Mouse (Mus musculus) midbrain, embryonic 15.5 days (tissue): ENCODE results near the gene Cdk7. TPM values are rescaled to one million over a fixed set of nuclear protein-coding genes. Genes with fewer than 3 reads are reported as not detected.
"Not testable (repeated sequence)": the region's sequence is repeated elsewhere in the genome, so short reads cannot be mapped to it uniquely, and the experiment has no call there.

Experiments used
- ATAC-seq: fragments of 200-750 bp; cut with Nextera tagmentation; replicated peaks from 2 replicates; pipeline ENCODE4 v1.8.0; 2017; ENCODE audit warnings: moderate TSS enrichment
- H3K27ac ChIP-seq: fragments of 300-500 bp; sonication (generic); 2 replicates; pipeline ENCODE4 v1.5.1; 2015; ENCODE audit warnings: mild to moderate bottlenecking, inconsistent platforms
- H3K27me3 ChIP-seq: fragments of 300-500 bp; sonication (generic); replicated peaks from 2 replicates; pipeline ENCODE4 v1.6.1; 2015; ENCODE audit warnings: inconsistent platforms
- H3K36me3 ChIP-seq: fragments of 300-500 bp; sonication (generic); replicated peaks from 2 replicates; pipeline ENCODE4 v1.6.1; 2015; ENCODE audit warnings: inconsistent platforms
- H3K4me1 ChIP-seq: fragments of 300-500 bp; sonication (generic); 2 replicates; pipeline ENCODE4 v1.6.1; 2015; ENCODE audit warnings: inconsistent platforms
- H3K4me2 ChIP-seq: fragments of 300-500 bp; sonication (generic); 2 replicates; pipeline ENCODE4 v1.6.1; 2015; ENCODE audit warnings: inconsistent platforms, mild to moderate bottlenecking, moderate library complexity
- H3K4me3 ChIP-seq: fragments of 300-500 bp; sonication (generic); 2 replicates; pipeline ENCODE4 v1.5.1; 2015; ENCODE audit warnings: mild to moderate bottlenecking, inconsistent platforms
- H3K9ac ChIP-seq: fragments of 300-500 bp; sonication (generic); 2 replicates; pipeline ENCODE4 v1.6.1; 2015; ENCODE audit warnings: mild to moderate bottlenecking, inconsistent platforms
- H3K9me3 ChIP-seq: fragments of 300-500 bp; sonication (generic); 2 replicates; pipeline ENCODE4 v1.6.1; 2016; ENCODE audit warnings: inconsistent platforms
- WGBS: fragments of 180-500 bp; shearing (Covaris S2); methylation state at CpG from one replicate; pipeline ENCODE4 v1.1.7; 2015; ENCODE audit warnings: mixed read lengths; 5-methylcytosine and 5-hydroxymethylcytosine counted together
- polyA plus RNA-seq: library from polyadenylated mRNA; unstranded; fragments of >200 nt; fragmentation: Nextera tagmentation; extraction: Ambion mirVana; gene quantifications from 2 replicates; pipeline ENCODE4 v1.2.1, GENCODE M21; 2015

Cdk7 gene
- polyA plus RNA-seq, 1 experiment from 2014 or later: 42.7 TPM

DNA sequence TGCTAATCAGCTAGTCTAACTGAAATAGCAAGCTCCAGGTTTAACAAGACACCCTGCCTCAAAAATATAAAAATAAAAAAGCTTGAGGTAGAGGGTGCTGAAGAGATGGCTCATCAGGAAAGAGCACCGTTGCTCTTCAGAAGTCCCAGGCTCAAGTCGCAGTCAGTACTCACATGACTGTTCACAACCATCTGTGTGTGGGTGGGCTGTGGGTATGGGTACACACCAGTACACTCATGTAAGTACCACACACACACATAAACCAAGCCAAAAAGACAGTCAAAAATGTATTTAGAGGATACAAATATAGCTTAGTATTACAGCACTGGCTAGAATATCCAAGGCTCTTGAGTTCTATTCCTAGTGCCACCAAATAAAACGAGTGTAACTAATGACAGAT, 15.4 kb upstream of the Cdk7 start:
- Histone ChIP-seq H3K9me3 (no peaks in the 10 kb centered on the region), H3K9ac (no peak overlapping the region), H3K4me2 (no peak overlapping the region), H3K4me1 (peaks cover 12% of the 10 kb centered on the region), H3K27ac (no peak overlapping the region), H3K27me3 (no peaks in the 10 kb centered on the region), H3K4me3 (no peak overlapping the region), H3K36me3 (no peaks in the 10 kb centered on the region)
- 94% methylated on average over 3 of the region's 3 CpGs for WGBS
- no peak for ATAC-seq

DNA sequence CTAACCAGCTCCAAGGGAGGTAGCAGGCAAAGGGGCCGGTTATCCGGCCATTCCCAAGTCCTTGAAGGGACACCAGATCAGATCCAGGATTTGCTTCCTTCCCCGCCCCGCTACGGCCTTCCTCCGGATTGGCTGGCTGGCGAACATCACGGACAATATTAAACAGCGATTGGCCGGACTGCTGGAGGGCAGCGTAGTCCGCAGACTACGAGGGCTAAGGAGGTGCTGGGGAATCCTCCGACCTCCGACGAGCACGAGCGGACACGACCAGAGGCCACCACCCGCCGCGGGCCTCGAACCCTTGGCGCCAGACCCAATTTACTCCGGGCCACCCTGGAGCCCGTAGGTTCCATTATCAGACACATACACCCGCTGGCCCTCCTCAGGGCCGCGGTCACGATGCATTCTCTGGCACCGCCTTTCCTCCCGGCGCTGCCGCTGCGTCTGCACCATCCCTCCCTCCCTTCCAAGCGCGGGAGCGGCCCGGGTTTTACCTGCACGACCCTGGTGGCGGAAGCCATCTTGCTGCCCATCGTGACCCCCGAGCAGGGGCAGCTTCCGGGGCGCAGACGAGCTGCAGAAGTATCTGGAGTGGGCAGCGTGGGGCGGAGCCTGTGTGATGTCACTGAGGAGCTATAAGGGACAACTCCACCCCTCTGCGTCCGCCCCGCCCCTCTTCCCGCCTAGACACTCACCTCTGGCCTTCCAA, 13.5 kb upstream of the Cdk7 start, which contains the start of gene Mrps36:
Gene Mrps36 (minus strand): TSS at position 624 of the 709 bp plus-strand sequence.
- Histone ChIP-seq H3K4me1 (peaks cover 12% of the 10 kb centered on the region), H3K4me2 (peak within 1 kb of the TSS; percentile 59), H3K9ac (peak within 1 kb of the TSS; percentile 85), H3K4me3 (peak within 1 kb of the TSS; percentile 69), H3K9me3 (no peaks in the 10 kb centered on the region), H3K27ac (peak within 1 kb of the TSS; percentile 96), H3K36me3 (no peaks in the 10 kb centered on the region), H3K27me3 (no peaks in the 10 kb centered on the region)
- under 1% methylated on average over 52 of the region's 52 CpGs for WGBS
- ATAC-seq: peak; percentile 98

DNA sequence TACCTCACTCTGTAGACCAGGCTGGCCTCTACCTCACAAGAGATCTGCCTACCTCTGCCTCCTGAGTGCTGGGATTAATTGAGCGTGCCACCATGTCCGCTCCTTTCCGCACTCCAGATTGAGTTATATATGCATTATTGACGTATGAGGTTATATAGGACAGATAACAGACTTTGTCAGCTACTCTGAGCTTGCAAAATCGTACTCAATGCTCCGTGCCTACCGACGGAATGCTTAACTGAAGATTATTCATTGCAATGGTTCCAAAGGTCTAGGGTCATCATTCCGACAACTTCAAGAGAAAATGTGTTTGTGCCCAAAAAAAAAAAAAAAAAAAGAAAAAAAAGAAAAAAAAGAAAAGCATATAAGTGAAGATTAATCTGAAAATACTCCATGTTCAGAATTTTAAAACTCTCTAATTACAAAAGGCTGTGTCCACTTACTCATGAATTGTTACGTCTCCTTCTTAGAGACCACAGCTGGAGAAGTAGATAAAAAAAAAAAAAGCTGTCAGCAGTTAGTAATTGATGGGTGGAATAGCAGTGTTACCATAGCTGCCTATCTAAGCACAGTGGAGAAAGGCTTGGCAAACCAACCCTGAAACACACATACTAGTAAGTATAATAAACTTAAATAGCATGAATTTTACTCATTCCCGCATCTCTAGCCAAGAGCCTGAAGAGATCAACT, 12.8 kb upstream of the Cdk7 start:
- H3K27me3 ChIP-seq: no peaks in the 10 kb centered on the region
- 67% methylated on average over 11 of the region's 11 CpGs for WGBS
- peak overlapping the region; percentile 85 for H3K9ac ChIP-seq
- ATAC-seq: peak; percentile 70
- H3K36me3 ChIP-seq: no peaks in the 10 kb centered on the region
- H3K4me3 ChIP-seq: peak overlapping the region; percentile 69
- no peaks in the 10 kb centered on the region for H3K9me3 ChIP-seq
- peak overlapping the region; percentile 59 for H3K4me2 ChIP-seq
- peaks cover 12% of the 10 kb centered on the region for H3K4me1 ChIP-seq
- H3K27ac ChIP-seq: peak overlapping the region; percentile 96

DNA sequence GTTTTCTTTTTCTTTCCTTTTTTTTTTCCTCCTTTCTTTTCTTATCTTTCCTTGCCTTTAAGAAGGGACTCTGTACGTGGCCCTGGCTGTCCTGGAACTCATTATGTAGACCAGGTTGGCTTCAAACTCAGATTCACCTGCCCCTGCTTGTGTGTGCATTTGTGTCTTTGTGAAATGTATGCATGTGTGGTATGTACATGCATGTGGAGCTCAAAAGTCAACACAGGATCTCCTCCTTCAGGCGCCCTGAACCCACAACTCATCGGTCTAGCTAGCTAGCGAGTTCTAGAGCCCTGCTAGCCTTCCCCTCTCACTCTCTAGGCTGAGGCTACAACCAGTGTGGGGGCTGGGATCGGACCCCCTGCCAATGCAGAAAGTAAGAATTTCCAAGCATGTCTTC, 12.1 kb upstream of the Cdk7 start:
- Histone ChIP-seq H3K27me3 (no peaks in the 10 kb centered on the region), H3K9ac (no peak overlapping the region), H3K9me3 (no peaks in the 10 kb centered on the region), H3K36me3 (no peaks in the 10 kb centered on the region), H3K4me2 (peak overlapping the region; percentile 59; the same call in 1 of the 2 replicates), H3K4me1 (peaks cover 12% of the 10 kb centered on the region), H3K4me3 (no peak overlapping the region), H3K27ac (no peak overlapping the region)
- ATAC-seq: no peak
- 89% methylated on average over 5 of the region's 5 CpGs for WGBS

DNA sequence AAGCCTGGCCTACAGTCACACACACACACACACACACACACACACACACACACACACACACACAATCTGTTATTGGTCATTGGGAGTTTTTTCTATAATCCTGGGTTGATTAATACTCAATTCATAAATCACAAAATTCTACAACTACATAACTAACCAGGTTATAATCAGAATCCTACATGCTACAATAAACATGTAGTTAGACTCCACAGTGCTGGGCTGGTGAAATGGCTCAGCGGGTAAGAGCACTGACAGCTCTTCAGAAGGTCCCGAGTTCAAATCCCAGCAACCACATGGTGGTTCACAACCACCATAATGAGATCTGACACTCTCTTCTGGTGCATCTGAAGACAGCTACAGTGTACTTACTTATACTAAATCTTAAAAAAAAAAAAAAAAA, 2.0 kb upstream of the Cdk7 start:
- Histone ChIP-seq H3K36me3 (peaks cover 7% of the 10 kb centered on the region), H3K4me3 (no peak overlapping the region), H3K9me3 (no peaks in the 10 kb centered on the region), H3K9ac (no peak overlapping the region), H3K4me1 (peaks cover 15% of the 10 kb centered on the region), H3K27me3 (no peaks in the 10 kb centered on the region), H3K4me2 (no peak overlapping the region), H3K27ac (no peak overlapping the region)
- WGBS: 96% methylated on average over 2 of the region's 2 CpGs
- no peak for ATAC-seq

DNA sequence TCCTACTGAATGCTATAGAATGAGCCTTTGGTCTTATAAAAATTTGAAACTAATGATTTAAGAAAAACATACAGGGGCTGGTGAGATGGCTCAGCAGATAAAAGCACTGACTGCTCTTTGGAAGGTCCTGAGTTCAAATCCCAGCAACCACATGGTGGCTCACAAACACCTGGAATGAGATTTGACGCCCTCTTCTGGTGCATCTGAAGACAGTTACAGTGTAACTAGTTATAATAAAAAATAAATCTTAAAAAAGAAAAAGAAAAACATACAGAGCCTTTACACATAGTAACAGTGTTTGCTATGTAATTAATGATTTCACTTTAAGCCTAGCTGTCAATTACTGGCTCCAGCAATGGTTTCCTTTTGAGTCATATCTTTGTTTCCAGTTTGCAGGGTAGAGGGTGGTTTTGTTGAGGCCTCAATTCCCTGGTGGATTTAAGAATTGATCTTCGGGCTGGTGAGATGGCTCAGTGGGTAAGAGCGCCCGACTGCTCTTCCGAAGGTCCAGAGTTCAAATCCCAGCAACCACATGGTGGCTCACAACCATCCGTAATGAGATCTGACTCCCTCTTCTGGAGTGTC, 815 bp upstream of the Cdk7 start:
- H3K9ac ChIP-seq, ATAC-seq, H3K36me3 ChIP-seq, H3K9me3 ChIP-seq, H3K27me3 ChIP-seq: not testable (repeated sequence)
- peak overlapping the region; percentile 75 for H3K4me2 ChIP-seq
- H3K27ac ChIP-seq: peak overlapping the region; percentile 79; the same call in 1 of the 2 replicates
- peak overlapping the region; percentile 56; the same call in 1 of the 2 replicates for H3K4me3 ChIP-seq
- WGBS: 89% methylated on average over 6 of the region's 6 CpGs
- peaks cover 15% of the 10 kb centered on the region for H3K4me1 ChIP-seq

DNA sequence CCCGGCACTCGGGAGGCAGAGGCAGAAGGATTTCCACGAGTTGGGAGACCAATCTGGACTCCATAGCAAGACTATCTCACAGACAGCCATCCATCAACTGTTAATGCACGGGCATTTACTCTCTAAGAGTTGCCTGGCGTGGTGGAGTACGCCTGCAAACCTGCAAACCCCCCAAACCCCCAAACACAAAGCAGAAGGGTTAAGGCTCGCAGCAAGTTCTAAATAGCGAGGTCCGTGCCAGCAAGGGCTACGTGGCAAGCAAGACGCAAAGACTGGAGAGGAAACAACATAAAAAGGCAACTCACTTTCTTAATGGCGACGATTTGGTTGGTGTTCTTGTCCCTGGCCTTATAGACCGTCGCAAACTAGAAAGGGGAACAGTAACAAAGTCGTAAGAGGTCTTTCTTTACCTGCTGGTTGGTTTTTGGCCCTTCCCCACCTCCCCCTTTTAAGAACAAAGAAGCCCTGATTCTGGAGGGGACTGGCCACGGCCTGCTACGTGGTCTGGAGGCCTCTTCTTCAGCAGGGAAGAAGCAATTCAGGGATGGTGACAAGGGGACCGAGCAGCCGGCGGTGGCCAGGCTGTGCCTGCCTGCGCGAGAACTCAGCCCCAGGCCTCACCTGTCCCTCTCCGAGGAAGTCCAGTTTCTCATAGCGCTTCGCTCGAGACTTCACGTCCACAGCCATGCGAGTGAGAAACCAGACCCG, 432 bp downstream of the Cdk7 start:
- no peaks in the 10 kb centered on the region for H3K27me3 ChIP-seq
- peaks cover 17% of the 10 kb centered on the region for H3K4me1 ChIP-seq
- peak overlapping the region; percentile 75 for H3K4me2 ChIP-seq
- H3K9ac ChIP-seq: peak overlapping the region; percentile 71
- H3K36me3 ChIP-seq: peaks cover 5% of the 10 kb centered on the region; the same call in 1 of the 2 replicates
- H3K4me3 ChIP-seq: peak overlapping the region; percentile 56
- ATAC-seq: peak; percentile 92
- H3K9me3 ChIP-seq: no peaks in the 10 kb centered on the region
- peak overlapping the region; percentile 79 for H3K27ac ChIP-seq
- under 1% methylated on average over 30 of the region's 30 CpGs for WGBS

DNA sequence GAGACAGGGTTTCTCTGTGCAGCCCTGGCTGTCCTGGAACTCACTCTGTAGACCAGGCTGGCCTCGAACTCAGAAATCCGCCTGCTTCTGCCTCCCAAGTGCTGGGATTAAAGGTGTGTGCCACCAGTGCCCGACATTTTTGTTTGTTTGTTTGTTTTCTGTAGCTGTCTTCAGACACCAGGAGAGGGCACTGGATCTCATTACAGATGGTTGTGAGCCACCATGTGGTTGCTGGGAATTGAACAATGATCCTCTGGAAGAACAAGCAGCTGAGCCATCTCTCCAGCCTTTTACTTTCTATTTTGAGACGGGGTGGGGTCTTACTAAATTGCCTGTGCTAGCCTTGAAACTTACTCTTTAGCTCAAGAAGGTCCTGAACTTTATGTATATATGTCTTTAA, 2.2 kb downstream of the Cdk7 start:
- H3K36me3 ChIP-seq, H3K9me3 ChIP-seq, H3K27me3 ChIP-seq, H3K4me2 ChIP-seq, ATAC-seq, H3K27ac ChIP-seq, H3K4me3 ChIP-seq, H3K9ac ChIP-seq: not testable (repeated sequence)
- WGBS: 98% methylated on average over 4 of the region's 4 CpGs
- H3K4me1 ChIP-seq: peaks cover 25% of the 10 kb centered on the region

DNA sequence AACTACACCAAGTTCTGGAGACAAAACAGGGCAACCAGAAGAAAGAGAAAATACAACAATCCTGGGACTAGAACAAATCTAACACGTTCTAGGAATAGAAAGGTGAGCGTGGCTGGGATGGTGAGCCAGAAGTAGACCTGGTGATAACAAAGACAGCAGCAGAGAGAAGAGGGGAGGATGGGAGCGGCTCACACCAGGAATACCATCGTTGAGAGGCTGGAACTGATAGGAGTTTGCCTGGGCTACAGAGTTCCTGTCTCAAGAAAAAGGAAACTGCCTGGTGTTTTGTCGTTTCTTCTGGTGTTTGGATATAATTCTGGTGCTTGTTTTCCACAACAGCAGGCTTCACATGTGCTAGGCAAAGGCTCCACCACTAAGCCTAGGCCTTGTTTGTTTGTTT, 2.7 kb downstream of the Cdk7 start:
- WGBS: 95% methylated on average over 5 of the region's 5 CpGs

DNA sequence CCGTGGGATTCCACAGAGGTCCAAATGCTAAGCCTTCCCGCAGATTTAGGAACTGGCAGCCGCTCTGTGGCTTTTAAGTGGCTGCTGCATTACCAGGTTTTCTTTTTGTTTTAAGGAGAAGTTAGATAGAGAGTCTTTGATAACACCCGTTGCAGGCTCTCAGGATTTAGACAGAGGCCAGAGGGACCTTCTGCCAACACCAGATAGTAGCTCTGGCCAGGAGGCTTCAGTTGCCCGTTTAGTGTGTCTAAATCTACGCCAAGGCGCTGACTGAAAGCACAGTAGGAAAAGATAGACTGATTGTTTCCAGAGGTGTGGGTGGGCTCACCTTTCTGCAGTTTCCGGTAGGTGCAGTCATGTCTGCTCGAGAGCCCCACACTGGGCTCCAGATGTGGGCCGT, 5.5 kb downstream of the Cdk7 start:
- Histone ChIP-seq H3K27me3 (no peaks in the 10 kb centered on the region), H3K4me2 (no peak overlapping the region), H3K9ac (no peak overlapping the region), H3K9me3 (no peaks in the 10 kb centered on the region), H3K27ac (no peak overlapping the region), H3K4me1 (peaks cover 25% of the 10 kb centered on the region), H3K36me3 (peaks cover 2% of the 10 kb centered on the region; the same call in 1 of the 2 replicates), H3K4me3 (no peak overlapping the region)
- WGBS: 86% methylated on average over 10 of the region's 10 CpGs
- no peak for ATAC-seq

More for the DNA sequence above, 2.7 kb downstream of the Cdk7 start:
- Histone ChIP-seq H3K4me3 (no peak overlapping the region), H3K4me2 (no peak overlapping the region), H3K27me3 (no peaks in the 10 kb centered on the region), H3K4me1 (peaks cover 25% of the 10 kb centered on the region), H3K36me3 (no peaks in the 10 kb centered on the region; the same call in 1 of the 2 replicates), H3K27ac (no peak overlapping the region), H3K9me3 (no peaks in the 10 kb centered on the region), H3K9ac (no peak overlapping the region)
- no peak for ATAC-seq

DNA sequence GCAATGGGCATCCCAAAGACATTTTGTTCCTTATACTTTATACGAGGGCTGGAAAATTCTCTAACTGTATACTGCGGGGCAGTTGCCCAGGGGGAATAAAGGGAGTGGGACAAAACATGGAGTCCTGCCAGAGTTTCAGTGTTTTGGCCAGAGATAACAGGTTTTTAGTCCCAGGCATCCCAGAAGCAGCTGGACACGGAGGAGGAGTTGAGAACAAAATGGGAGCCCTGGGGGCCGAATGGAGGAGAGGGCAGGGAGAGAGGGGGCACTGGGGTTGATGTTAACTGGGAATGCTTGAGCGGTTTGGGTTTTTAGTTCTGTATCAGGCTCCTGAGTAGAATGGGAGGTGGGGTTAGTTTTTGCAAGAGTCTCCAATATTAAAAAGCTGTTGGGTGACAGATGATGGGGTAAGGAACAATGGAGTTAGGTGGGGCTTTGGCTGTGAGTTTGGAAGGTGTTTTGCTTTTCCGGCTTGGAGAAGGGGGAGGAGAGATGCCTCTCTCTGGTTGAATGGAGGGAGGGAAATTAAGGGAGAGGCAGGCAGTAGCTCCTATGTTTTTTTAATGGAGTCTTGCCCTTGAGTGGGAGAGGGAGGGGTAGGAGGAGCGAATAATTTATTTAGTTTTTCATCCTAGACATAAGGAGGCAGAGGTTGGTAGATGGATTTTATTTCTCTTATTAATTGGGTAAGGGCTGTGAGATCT, 6.5 kb downstream of the Cdk7 start:
- H3K36me3 ChIP-seq: peaks cover 7% of the 10 kb centered on the region; the same call in 1 of the 2 replicates
- peak overlapping the region; percentile 25; the same call in 1 of the 2 replicates for H3K27ac ChIP-seq
- no peaks in the 10 kb centered on the region for H3K27me3 ChIP-seq
- ATAC-seq: no peak
- 67% methylated on average over 7 of the region's 7 CpGs for WGBS
- no peak overlapping the region for H3K4me2 ChIP-seq
- no peaks in the 10 kb centered on the region for H3K9me3 ChIP-seq
- peak overlapping the region; percentile 8; the same call in 1 of the 2 replicates for H3K9ac ChIP-seq
- H3K4me1 ChIP-seq: peaks cover 17% of the 10 kb centered on the region
- no peak overlapping the region for H3K4me3 ChIP-seq
